Mouse (Mus musculus) midbrain, embryonic 11.5 days (tissue): ENCODE data around the gene Dmc1. TPM values are rescaled to one million over a fixed set of nuclear protein-coding genes. Genes with fewer than 3 reads are reported as not detected.
A peak's percentile ranks its signal among the peaks of the same experiment; 100 is the strongest.

Experiments
- ATAC-seq: fragments of 200-750 bp; cut with Nextera tagmentation; 2 replicates; pipeline ENCODE4 v1.8.0; 2017; ENCODE audit warnings: moderate TSS enrichment, moderate library complexity; ENCODE audit not compliant: low FRiP score
- DNase-seq: peaks from one replicate; pipeline ENCODE4 v3.0.0; 2015; ENCODE audit warnings: low spot score; ENCODE audit errors: missing footprints
- H3K27ac ChIP-seq: fragments of 300-500 bp; sonication (generic); 2 replicates; pipeline ENCODE4 v1.5.1; 2014; ENCODE audit warnings: low read depth, low read length
- H3K27me3 ChIP-seq: fragments of 300-500 bp; sonication (generic); 2 replicates; pipeline ENCODE4 v1.6.1; 2014; ENCODE audit warnings: mild to moderate bottlenecking, low read length, moderate library complexity, mixed read lengths; ENCODE audit not compliant: control insufficient read depth, insufficient read depth
- H3K36me3 ChIP-seq: fragments of 300-500 bp; sonication (generic); 2 replicates; pipeline ENCODE4 v1.6.1; 2014; ENCODE audit warnings: mild to moderate bottlenecking, low read length, moderate library complexity, mixed read lengths; ENCODE audit not compliant: control insufficient read depth, insufficient read depth
- H3K4me1 ChIP-seq: fragments of 300-500 bp; sonication (generic); 2 replicates; pipeline ENCODE4 v1.6.1; 2014; ENCODE audit warnings: low read length; ENCODE audit not compliant: control insufficient read depth, insufficient read depth
- H3K4me2 ChIP-seq: fragments of 300-500 bp; sonication (generic); 2 replicates; pipeline ENCODE4 v1.6.1; 2014; ENCODE audit warnings: mild to moderate bottlenecking, moderate library complexity
- H3K4me3 ChIP-seq: fragments of 300-500 bp; sonication (generic); 2 replicates; pipeline ENCODE4 v1.5.1; 2014; ENCODE audit warnings: low read depth, low read length
- H3K9ac ChIP-seq: fragments of 300-500 bp; sonication (generic); 2 replicates; pipeline ENCODE4 v1.6.1; 2014; ENCODE audit warnings: low read length
- H3K9me3 ChIP-seq: fragments of 300-500 bp; sonication (generic); 2 replicates; pipeline ENCODE4 v1.6.1; 2016; ENCODE audit warnings: low read length; ENCODE audit not compliant: control insufficient read depth
- WGBS: fragments of 180-500 bp; shearing (Covaris S2); extraction: QIAGEN DNeasy Blood & Tissue Kit; methylation state at CpG from one replicate; pipeline ENCODE4 v1.1.7; 2014; 5-methylcytosine and 5-hydroxymethylcytosine counted together
- polyA plus RNA-seq: library from polyadenylated mRNA; unstranded; fragments of >200 nt; fragmentation: Nextera tagmentation; extraction: Ambion mirVana; gene quantifications from 2 replicates; pipeline ENCODE4 v1.2.1, GENCODE M21; 2014

Dmc1 gene
- polyA plus RNA-seq, 1 experiment from 2014 or later = 0.94 TPM

GRCm38 (mm10) chr15:79546410-79547288, 58.3 kb downstream of the Dmc1 start, which contains the start of gene Ddx17:
Ddx17 (minus strand) TSS chr15:79546741.
- ATAC-seq (peak; percentile 98), DNase-seq (peak; percentile 100)
- Histone ChIP-seq H3K9me3 (no peaks in the 10 kb centered on the region), H3K9ac (peak within 1 kb of the TSS; percentile 99), H3K27me3 (no peaks in the 10 kb centered on the region), H3K4me3 (peak within 1 kb of the TSS; percentile 92), H3K4me1 (peaks cover 18% of the 10 kb centered on the region), H3K36me3 (peaks cover 11% of the 10 kb centered on the region; the same call in 1 of the 2 replicates), H3K27ac (peak within 1 kb of the TSS; percentile 91), H3K4me2 (peak within 1 kb of the TSS; percentile 87)
- 1% methylated on average over 82 of the region's 84 CpGs for WGBS

- ATAC-seq (peak; percentile 69), DNase-seq (no peak)
- Histone ChIP-seq H3K4me2 (peak overlapping the region; percentile 87), H3K9ac (peak overlapping the region; percentile 99), H3K36me3 (peaks cover 15% of the 10 kb centered on the region; the same call in 1 of the 2 replicates), H3K4me1 (peaks cover 18% of the 10 kb centered on the region), H3K9me3 (no peaks in the 10 kb centered on the region), H3K27ac (peak overlapping the region; percentile 90), H3K4me3 (peak overlapping the region; percentile 92), H3K27me3 (no peaks in the 10 kb centered on the region)
- under 1% methylated on average over 51 of the region's 52 CpGs for WGBS
These were observed 58.9 kb downstream of the Dmc1 start for GRCm38 (mm10) chr15:79545921-79546399.

- Histone ChIP-seq H3K4me1 (peaks cover 18% of the 10 kb centered on the region), H3K36me3 (peaks cover 19% of the 10 kb centered on the region; the same call in 1 of the 2 replicates), H3K4me3 (peak overlapping the region; percentile 92), H3K9me3 (no peaks in the 10 kb centered on the region), H3K4me2 (peak overlapping the region; percentile 87), H3K27ac (peak overlapping the region; percentile 90), H3K9ac (peak overlapping the region; percentile 99), H3K27me3 (no peaks in the 10 kb centered on the region)
- DNase-seq = no peak
- WGBS = 7% methylated on average over 3 of the region's 3 CpGs
- no peak for ATAC-seq
These were observed 59.4 kb downstream of the Dmc1 start for GRCm38 (mm10) chr15:79545496-79545895.

GRCm38 (mm10) chr15:79543968-79544367, 60.9 kb downstream of the Dmc1 start:
- no peak overlapping the region; the same call in 1 of the 2 replicates for H3K4me3 ChIP-seq

GRCm38 (mm10) chr15:79533796-79534195, 71.1 kb downstream of the Dmc1 start:
- no peak overlapping the region for H3K9ac ChIP-seq
- H3K27ac ChIP-seq = no peak overlapping the region
- ATAC-seq (no peak), DNase-seq (no peak)
- H3K27me3 ChIP-seq = no peaks in the 10 kb centered on the region
- H3K4me1 ChIP-seq = no peaks in the 10 kb centered on the region
- H3K4me3 ChIP-seq = no peak overlapping the region
- H3K9me3 ChIP-seq = no peaks in the 10 kb centered on the region
- H3K36me3 ChIP-seq = peaks cover 68% of the 10 kb centered on the region
- H3K4me2 ChIP-seq = no peak overlapping the region
- 92% methylated on average over 3 of the region's 3 CpGs for whole genome bisulfite sequencing

More at GRCm38 (mm10) chr15:79543968-79544367, 60.9 kb downstream of the Dmc1 start:
- Histone ChIP-seq H3K27me3 (no peaks in the 10 kb centered on the region), H3K9ac (no peak overlapping the region), H3K4me2 (peak overlapping the region; percentile 87), H3K9me3 (no peaks in the 10 kb centered on the region), H3K4me1 (peaks cover 18% of the 10 kb centered on the region), H3K36me3 (peaks cover 31% of the 10 kb centered on the region), H3K27ac (no peak overlapping the region)
- ATAC-seq (no peak), DNase-seq (no peak)
- WGBS = 95% methylated on average over 3 of the region's 3 CpGs

- no peak overlapping the region for H3K27ac ChIP-seq
- H3K4me2 ChIP-seq = no peak overlapping the region
- WGBS = 87% methylated on average over 7 of the region's 7 CpGs
- ATAC-seq = no peak
- H3K27me3 ChIP-seq = no peaks in the 10 kb centered on the region
- no peak for DNase-seq
- no peaks in the 10 kb centered on the region for H3K9me3 ChIP-seq
- peaks cover 54% of the 10 kb centered on the region for H3K36me3 ChIP-seq
- H3K4me1 ChIP-seq = no peaks in the 10 kb centered on the region
- no peak overlapping the region for H3K9ac ChIP-seq
- no peak overlapping the region for H3K4me3 ChIP-seq
These were observed 75.0 kb downstream of the Dmc1 start for GRCm38 (mm10) chr15:79529935-79530334.

GRCm38 (mm10) chr15:79527991-79528639, 76.8 kb downstream of the Dmc1 start:
- Histone ChIP-seq H3K4me2 (no peak overlapping the region), H3K4me1 (no peaks in the 10 kb centered on the region), H3K36me3 (peaks cover 40% of the 10 kb centered on the region), H3K4me3 (no peak overlapping the region), H3K27me3 (no peaks in the 10 kb centered on the region), H3K9me3 (no peaks in the 10 kb centered on the region), H3K27ac (no peak overlapping the region), H3K9ac (no peak overlapping the region)
- DNase-seq = no peak
- WGBS = 84% methylated on average over 5 of the region's 5 CpGs
- ATAC-seq = no peak

GRCm38 (mm10) chr15:79527192-79527591, 77.7 kb downstream of the Dmc1 start:
- Histone ChIP-seq H3K4me1 (no peaks in the 10 kb centered on the region), H3K27me3 (no peaks in the 10 kb centered on the region), H3K36me3 (peaks cover 40% of the 10 kb centered on the region), H3K9ac (no peak overlapping the region), H3K4me2 (no peak overlapping the region), H3K27ac (no peak overlapping the region), H3K9me3 (no peaks in the 10 kb centered on the region), H3K4me3 (no peak overlapping the region)
- DNase-seq (peak; percentile 91), ATAC-seq (no peak)
- 79% methylated on average over 4 of the region's 4 CpGs for WGBS
